Mouse (Mus musculus) embryonic facial prominence, embryonic 10.5 days (tissue): Measurements from ENCODE around the gene Stk33. TPM values are rescaled to one million over a fixed set of nuclear protein-coding genes. Genes with fewer than 3 reads are reported as not detected.

ENCODE experiments used
- DNase-seq: peaks from one replicate; pipeline ENCODE4 v3.0.0-alpha.2; 2017; ENCODE audit warnings: low spot score
- H3K27ac ChIP-seq: fragments of 300-500 bp; sonication (generic); replicated peaks from 2 replicates; pipeline ENCODE4 v1.5.1; 2016; ENCODE audit warnings: mild to moderate bottlenecking
- H3K27me3 ChIP-seq: fragments of 300-500 bp; sonication (generic); replicated peaks from 2 replicates; pipeline ENCODE4 v1.6.1; 2016; ENCODE audit warnings: low read depth, mild to moderate bottlenecking; ENCODE audit not compliant: poor library complexity, severe bottlenecking
- H3K36me3 ChIP-seq: fragments of 300-500 bp; sonication (generic); replicated peaks from 2 replicates; pipeline ENCODE4 v1.6.1; 2016; ENCODE audit warnings: mild to moderate bottlenecking, moderate library complexity
- H3K4me1 ChIP-seq: fragments of 300-500 bp; sonication (generic); 2 replicates; pipeline ENCODE4 v1.6.1; 2016
- H3K4me3 ChIP-seq: fragments of 300-500 bp; sonication (generic); 2 replicates; pipeline ENCODE4 v1.5.1; 2016; ENCODE audit warnings: mild to moderate bottlenecking, moderate library complexity
- H3K9me3 ChIP-seq: fragments of 300-500 bp; sonication (generic); 2 replicates; pipeline ENCODE4 v1.6.1; 2016; ENCODE audit warnings: mild to moderate bottlenecking
- WGBS: fragments of 180-500 bp; shearing (Covaris S2); methylation state at CpG from one replicate; pipeline ENCODE4 v1.1.7; 2016; 5-methylcytosine and 5-hydroxymethylcytosine counted together
- polyA plus RNA-seq: library from polyadenylated mRNA; unstranded; fragments of >200 nt; fragmentation: Nextera tagmentation; extraction: Ambion mirVana; gene quantifications from 2 replicates; pipeline ENCODE4 v1.2.1, GENCODE M21; 2016

Gene Stk33
- polyA plus RNA-seq, result 2.3 and 2.8 TPM in 2 replicates

GRCm38 (mm10) chr7:109438781-109439591 is at the start of gene Stk33:
Gene Stk33, minus strand, starts transcription at chr7:109439081.
- H3K27me3 ChIP-seq, result peaks cover 50% of the 10 kb centered on the region
- WGBS, result 1% methylated on average over 62 of the region's 62 CpGs
- no peaks in the 10 kb centered on the region for H3K9me3 ChIP-seq
- H3K27ac ChIP-seq, result peak within 1 kb of the TSS; percentile 88
- H3K4me3 ChIP-seq, result peak within 1 kb of the TSS; percentile 63
- peak; percentile 82 for DNase-seq
- no peaks in the 10 kb centered on the region for H3K36me3 ChIP-seq
- peaks cover 18% of the 10 kb centered on the region for H3K4me1 ChIP-seq

- 0 out of 2 replicates have a peak, but pooled peaks cover 3% of the 10 kb centered on the region for H3K27me3 ChIP-seq
- H3K4me1 ChIP-seq, result peaks cover 9% of the 10 kb centered on the region; the same call in 1 of the 2 replicates
- no peak overlapping the region for H3K4me3 ChIP-seq
- no peaks in the 10 kb centered on the region for H3K36me3 ChIP-seq
- no peak overlapping the region for H3K27ac ChIP-seq
- no peak for DNase-seq
- 67% methylated on average over 5 of the region's 5 CpGs for WGBS
- H3K9me3 ChIP-seq, result no peaks in the 10 kb centered on the region
Measured at GRCm38 (mm10) chr7:109484221-109484620, 45.3 kb upstream of the Stk33 start.

- DNase-seq, result peak; percentile 21
- Histone ChIP-seq H3K4me3 (peak overlapping the region; percentile 25; the same call in 1 of the 2 replicates), H3K27me3 (0 out of 2 replicates have a peak, but pooled peaks cover 3% of the 10 kb centered on the region), H3K4me1 (peaks cover 16% of the 10 kb centered on the region), H3K27ac (no peak overlapping the region), H3K36me3 (no peaks in the 10 kb centered on the region), H3K9me3 (no peaks in the 10 kb centered on the region)
- 25% methylated on average over 7 of the region's 7 CpGs for WGBS
Measured at GRCm38 (mm10) chr7:109480765-109481197, 41.9 kb upstream of the Stk33 start.

GRCm38 (mm10) chr7:109477926-109478325 is 39.0 kb upstream of the Stk33 start:
- Histone ChIP-seq H3K9me3 (no peaks in the 10 kb centered on the region), H3K27me3 (no peaks in the 10 kb centered on the region), H3K4me3 (no peak overlapping the region), H3K36me3 (no peaks in the 10 kb centered on the region), H3K4me1 (peaks cover 11% of the 10 kb centered on the region), H3K27ac (no peak overlapping the region)
- 87% methylated on average over 3 of the region's 3 CpGs for WGBS
- no peak for DNase-seq

- H3K27ac ChIP-seq, result no peak overlapping the region
- no peaks in the 10 kb centered on the region for H3K36me3 ChIP-seq
- H3K9me3 ChIP-seq, result no peaks in the 10 kb centered on the region
- no peak for DNase-seq
- peaks cover 15% of the 10 kb centered on the region; the same call in 1 of the 2 replicates for H3K4me1 ChIP-seq
- H3K27me3 ChIP-seq, result no peaks in the 10 kb centered on the region; the same call in 1 of the 2 replicates
- no peak overlapping the region for H3K4me3 ChIP-seq
- WGBS, result 69% methylated on average over 4 of the region's 4 CpGs
Measured at GRCm38 (mm10) chr7:109470700-109471099, 31.8 kb upstream of the Stk33 start.

GRCm38 (mm10) chr7:109468262-109468701 is 29.4 kb upstream of the Stk33 start:
- no peak overlapping the region for H3K4me3 ChIP-seq
- 60% methylated on average over 6 of the region's 6 CpGs for WGBS
- no peaks in the 10 kb centered on the region; the same call in 1 of the 2 replicates for H3K27me3 ChIP-seq
- H3K36me3 ChIP-seq, result no peaks in the 10 kb centered on the region
- no peaks in the 10 kb centered on the region for H3K9me3 ChIP-seq
- no peak overlapping the region for H3K27ac ChIP-seq
- no peak for DNase-seq
- H3K4me1 ChIP-seq, result peaks cover 15% of the 10 kb centered on the region; the same call in 1 of the 2 replicates

GRCm38 (mm10) chr7:109467591-109467990 is 28.7 kb upstream of the Stk33 start:
- peaks cover 15% of the 10 kb centered on the region; the same call in 1 of the 2 replicates for H3K4me1 ChIP-seq
- no peak overlapping the region for H3K27ac ChIP-seq
- no peaks in the 10 kb centered on the region for H3K36me3 ChIP-seq
- no peak overlapping the region for H3K4me3 ChIP-seq
- DNase-seq, result no peak
- H3K9me3 ChIP-seq, result no peaks in the 10 kb centered on the region
- H3K27me3 ChIP-seq, result no peaks in the 10 kb centered on the region; the same call in 1 of the 2 replicates
- WGBS, result 65% methylated on average over 2 of the region's 2 CpGs

- Histone ChIP-seq H3K27ac (no peak overlapping the region), H3K27me3 (no peaks in the 10 kb centered on the region; the same call in 1 of the 2 replicates), H3K4me1 (peaks cover 6% of the 10 kb centered on the region), H3K9me3 (no peaks in the 10 kb centered on the region), H3K4me3 (no peak overlapping the region), H3K36me3 (no peaks in the 10 kb centered on the region)
- WGBS, result 91% methylated on average over 8 of the region's 8 CpGs
- no peak for DNase-seq
Measured at GRCm38 (mm10) chr7:109460698-109461097, 21.8 kb upstream of the Stk33 start.

- no peak for DNase-seq
- Histone ChIP-seq H3K27ac (no peak overlapping the region), H3K36me3 (no peaks in the 10 kb centered on the region), H3K9me3 (no peaks in the 10 kb centered on the region), H3K4me3 (no peak overlapping the region), H3K4me1 (peaks cover 12% of the 10 kb centered on the region), H3K27me3 (no peaks in the 10 kb centered on the region; the same call in 1 of the 2 replicates)
- WGBS, result 78% methylated on average over 6 of the region's 6 CpGs
Measured at GRCm38 (mm10) chr7:109456563-109456962, 17.7 kb upstream of the Stk33 start.

GRCm38 (mm10) chr7:109455748-109456147 is 16.9 kb upstream of the Stk33 start:
- no peaks in the 10 kb centered on the region for H3K36me3 ChIP-seq
- no peaks in the 10 kb centered on the region for H3K9me3 ChIP-seq
- H3K27ac ChIP-seq, result no peak overlapping the region; the same call in 1 of the 2 replicates
- 79% methylated on average over 2 of the region's 2 CpGs for WGBS
- no peaks in the 10 kb centered on the region; the same call in 1 of the 2 replicates for H3K27me3 ChIP-seq
- H3K4me1 ChIP-seq, result peaks cover 12% of the 10 kb centered on the region
- DNase-seq, result no peak
- H3K4me3 ChIP-seq, result no peak overlapping the region

GRCm38 (mm10) chr7:109454856-109455255 is 16.0 kb upstream of the Stk33 start:
- H3K36me3 ChIP-seq, result no peaks in the 10 kb centered on the region
- H3K4me1 ChIP-seq, result peaks cover 12% of the 10 kb centered on the region
- H3K4me3 ChIP-seq, result no peak overlapping the region
- no peak for DNase-seq
- no peaks in the 10 kb centered on the region; the same call in 1 of the 2 replicates for H3K27me3 ChIP-seq
- no peak overlapping the region for H3K27ac ChIP-seq
- H3K9me3 ChIP-seq, result no peaks in the 10 kb centered on the region
- 90% methylated on average over 9 of the region's 9 CpGs for WGBS

GRCm38 (mm10) chr7:109448060-109448459 is 9.2 kb upstream of the Stk33 start:
- H3K27ac ChIP-seq, result no peak overlapping the region
- H3K9me3 ChIP-seq, result no peaks in the 10 kb centered on the region
- DNase-seq, result no peak
- no peaks in the 10 kb centered on the region for H3K27me3 ChIP-seq
- no peak overlapping the region for H3K4me3 ChIP-seq
- H3K4me1 ChIP-seq, result no peaks in the 10 kb centered on the region
- WGBS, result 74% methylated on average over 2 of the region's 2 CpGs
- no peaks in the 10 kb centered on the region for H3K36me3 ChIP-seq

- Histone ChIP-seq H3K27ac (no peak overlapping the region), H3K27me3 (peaks cover 13% of the 10 kb centered on the region), H3K4me1 (no peaks in the 10 kb centered on the region), H3K9me3 (no peaks in the 10 kb centered on the region), H3K36me3 (no peaks in the 10 kb centered on the region), H3K4me3 (no peak overlapping the region)
- peak; percentile 55 for DNase-seq
- 11% methylated on average over 6 of the region's 6 CpGs for whole genome bisulfite sequencing
Measured at GRCm38 (mm10) chr7:109445012-109445411, 6.1 kb upstream of the Stk33 start.
